Mouse (Mus musculus) E14TG2a.4 (cell line): Measurements from ENCODE around the gene Pofut1.

Experiments used
- CTCF ChIP-seq: conservative IDR thresholded peaks from 2 replicates; pipeline ENCODE4 v1.5.1; 2014; ENCODE audit warnings: low read length
- NANOG ChIP-seq: IDR thresholded peaks from 2 replicates; pipeline ENCODE4 v1.6.1; 2014; ENCODE audit warnings: borderline replicate concordance, low read length, mixed read lengths

DNA sequence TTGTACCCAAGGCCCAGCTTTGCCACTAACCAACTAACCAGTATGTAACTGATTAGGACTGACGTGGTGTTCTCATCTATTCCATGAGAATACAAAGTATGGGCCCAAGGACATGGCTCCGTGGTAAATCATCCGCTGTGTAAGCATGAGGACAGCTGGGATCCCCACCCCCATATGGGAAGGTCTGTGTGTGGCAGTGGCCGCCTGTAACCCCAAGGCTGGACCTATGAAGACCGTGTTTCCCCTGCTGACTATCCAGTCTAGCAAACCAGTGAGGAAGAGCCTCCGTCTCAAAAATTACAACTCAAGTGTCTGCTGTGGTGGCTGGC lies 33.5 kb downstream of the Pofut1 start:
- no peak for TF ChIP-seq CTCF
- no peak for TF ChIP-seq NANOG
